Mouse (Mus musculus): ENCODE measurements at regions not wholly inside any gene's neighbourhood (a gene's known extent, or its start where the extent isn't known, plus 50 kb on each side); places are given as distances from the start of the nearest gene placed in this dataset.

GRCm38 (mm10) chr9:32906233-32906872, 270.3 kb downstream of the Ets1 start:
- no peak for DNase-seq (ENCODE audit: low spot score in 2 of 2)

DNA sequence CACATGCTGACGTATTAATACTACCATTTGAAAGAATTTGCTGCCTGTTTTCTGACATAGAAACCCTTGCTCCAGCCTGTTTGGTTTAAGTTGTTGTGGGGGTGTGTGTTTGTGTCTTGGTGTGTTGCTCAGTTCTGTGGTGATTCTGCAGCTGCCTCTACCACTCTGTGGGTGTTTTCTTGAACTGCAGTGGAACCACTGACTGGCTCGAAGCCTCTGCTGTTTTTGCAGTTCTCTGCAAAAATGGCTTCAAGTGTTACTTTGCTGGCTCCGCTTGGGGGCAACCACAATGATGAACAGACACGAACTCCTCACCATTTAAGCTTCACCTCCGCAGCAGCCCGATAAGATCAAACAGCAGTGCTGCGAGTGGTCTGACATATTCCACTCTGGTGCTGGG, 274.6 kb downstream of the Ets1 start:
- no peak for DNase-seq (ENCODE audit: low spot score in 2 of 2)

GRCm38 (mm10) chr9:32915633-32916032, 279.6 kb downstream of the Ets1 start:
- DNase-seq (ENCODE audit: low spot score in 2 of 2), result no peak

DNA sequence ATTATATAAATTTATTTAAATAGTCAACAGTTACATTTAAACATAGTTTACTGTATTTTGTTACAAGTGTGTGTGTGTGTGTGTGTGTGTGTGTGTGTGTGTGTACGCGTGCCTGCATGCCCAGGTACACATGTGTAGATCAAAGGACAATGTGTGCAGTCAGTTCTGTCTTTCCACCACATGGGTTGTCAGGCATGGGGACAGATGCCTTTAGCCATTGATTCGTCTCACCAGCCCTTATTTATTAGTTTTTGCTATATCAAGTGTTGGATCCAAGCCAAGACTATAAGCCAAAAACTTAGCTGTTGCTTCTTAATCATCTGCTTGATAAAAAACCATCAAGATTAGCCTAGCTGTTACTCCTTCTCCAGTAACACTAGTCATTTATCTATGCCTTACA, 280.7 kb downstream of the Ets1 start:
- DNase-seq (ENCODE audit: low spot score in 2 of 2), result no peak

GRCm38 (mm10) chr9:32923925-32924324, 287.9 kb downstream of the Ets1 start:
- DNase-seq (ENCODE audit: low spot score in 2 of 2), result no peak

- DNase-seq (ENCODE audit: low spot score in 2 of 2), result no peak
Measured at GRCm38 (mm10) chr9:32924333-32924886, 288.4 kb downstream of the Ets1 start.

GRCm38 (mm10) chr9:32925036-32925435, 289.0 kb downstream of the Ets1 start:
- no peak for DNase-seq (ENCODE audit: low spot score in 2 of 2)

DNA sequence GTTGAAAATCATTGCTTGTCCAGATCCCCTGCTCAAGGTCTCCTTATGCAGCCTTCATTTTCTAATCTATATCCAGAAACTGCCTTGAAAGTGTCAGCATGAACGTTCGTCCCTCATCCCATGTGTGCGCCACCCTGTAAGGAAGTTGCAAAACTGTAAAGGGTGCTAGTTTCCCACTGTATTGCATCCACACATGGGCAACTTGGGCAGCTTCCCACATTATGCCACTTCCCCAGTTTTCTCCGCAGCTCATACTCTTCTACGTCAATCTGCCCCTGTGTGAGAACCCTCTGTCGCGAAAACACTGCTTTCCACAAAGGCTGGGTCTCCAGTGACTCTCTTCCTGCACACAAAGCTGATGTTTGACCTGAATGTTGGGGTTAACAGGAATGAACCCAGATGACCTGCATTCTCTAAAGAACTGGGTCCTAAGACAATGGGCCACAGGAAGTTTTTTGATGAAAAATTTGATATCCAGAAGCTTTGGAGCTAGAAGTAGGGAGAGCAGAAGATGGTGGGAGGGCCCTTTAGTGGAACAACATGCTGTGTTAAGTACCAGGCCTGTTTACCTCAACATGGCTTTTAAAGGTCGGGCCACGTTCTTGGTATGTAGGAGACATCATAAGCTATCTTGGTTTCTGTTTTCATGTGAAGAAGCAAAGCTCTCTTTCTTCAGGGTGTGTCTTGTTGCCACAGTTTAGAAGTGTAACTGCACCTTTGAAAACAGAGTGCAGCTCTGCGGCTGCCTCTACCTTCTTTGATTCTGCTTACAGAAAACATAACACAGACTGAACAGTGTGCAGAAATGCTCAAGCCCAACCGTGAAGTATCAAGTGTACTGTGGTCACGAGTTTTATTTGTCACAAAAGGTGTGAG, 289.9 kb downstream of the Ets1 start:
- DNase-seq (ENCODE audit: low spot score in 2 of 2), result no peak

DNA sequence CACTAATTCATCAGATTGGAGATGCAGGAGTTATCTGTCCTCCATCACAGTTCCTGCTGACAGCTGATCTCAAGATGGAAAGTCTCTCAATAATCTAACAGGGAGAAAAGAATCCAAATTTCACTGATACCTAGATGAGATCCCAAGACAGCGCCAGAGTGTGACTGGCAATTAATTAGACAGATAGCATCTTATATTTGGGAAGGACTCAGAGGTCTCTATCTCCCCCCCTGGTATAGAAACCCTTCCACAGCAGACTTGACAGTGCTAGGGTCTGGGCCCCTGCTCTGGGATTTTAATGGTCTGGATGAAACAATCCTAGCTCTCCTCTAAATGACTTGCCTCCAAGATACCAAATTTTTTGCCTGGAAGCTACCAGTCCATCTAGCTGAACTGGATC, 291.6 kb downstream of the Ets1 start:
- DNase-seq (ENCODE audit: low spot score in 2 of 2), result no peak

DNA sequence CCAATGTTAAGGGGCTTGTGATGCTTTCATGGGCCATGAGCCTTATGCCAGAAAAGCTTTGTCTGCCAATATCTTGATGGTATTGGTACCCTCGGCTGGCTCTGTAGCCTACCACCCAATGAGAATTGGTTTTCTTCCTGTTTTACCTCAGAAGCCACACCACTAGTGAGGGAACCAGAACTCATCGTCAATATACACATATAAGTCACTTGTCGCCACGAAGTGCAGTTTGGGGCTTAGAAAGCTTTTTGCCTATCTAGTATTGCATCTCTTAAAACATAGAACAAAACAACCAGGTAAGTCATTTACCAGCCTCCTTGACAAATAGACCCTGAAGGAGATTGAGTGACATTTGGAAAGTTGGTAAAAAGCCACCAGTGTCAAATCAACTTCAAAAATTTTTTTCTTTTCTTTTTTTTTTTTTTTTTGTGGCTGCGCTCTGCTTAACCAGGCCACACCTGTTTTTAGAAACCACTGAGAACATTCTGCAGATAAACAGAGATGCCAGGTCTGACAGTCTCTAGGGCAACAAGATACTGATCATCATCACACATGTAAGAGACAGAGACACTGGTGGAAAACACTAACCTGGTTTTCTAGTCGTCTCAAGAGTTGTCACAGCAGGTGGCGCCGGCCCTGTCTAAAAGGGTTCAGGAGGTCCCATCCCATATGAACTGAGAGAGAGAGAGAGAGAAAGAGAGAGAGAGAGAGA, 292.4 kb downstream of the Ets1 start:
- DNase-seq (ENCODE audit: low spot score in 2 of 2), result no peak

DNA sequence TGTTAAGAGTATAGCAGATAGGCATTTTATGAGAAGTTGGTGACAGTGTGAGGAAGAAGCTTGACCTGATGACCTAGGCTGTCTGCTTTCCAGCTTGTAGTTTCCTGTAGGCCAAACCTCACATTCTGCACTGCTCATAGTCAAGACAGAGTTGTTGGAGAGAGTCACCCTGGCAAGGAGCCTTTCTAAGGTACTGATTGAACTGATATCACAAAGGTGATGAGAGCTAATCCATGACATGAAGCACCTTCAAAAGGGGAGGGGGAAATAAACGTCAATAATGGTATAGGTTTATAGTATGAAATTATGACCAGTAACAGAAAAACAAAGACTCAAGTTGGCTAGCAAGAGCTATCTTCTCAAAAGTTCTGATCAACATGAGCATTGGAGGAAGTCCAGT, 293.3 kb downstream of the Ets1 start:
- no peak for DNase-seq (ENCODE audit: low spot score in 2 of 2)

GRCm38 (mm10) chr9:32929826-32930225, 293.8 kb downstream of the Ets1 start:
- DNase-seq (ENCODE audit: low spot score in 2 of 2), result no peak

GRCm38 (mm10) chr9:32931266-32932005, 295.4 kb downstream of the Ets1 start:
- no peak for DNase-seq (ENCODE audit: low spot score in 2 of 2)

DNA sequence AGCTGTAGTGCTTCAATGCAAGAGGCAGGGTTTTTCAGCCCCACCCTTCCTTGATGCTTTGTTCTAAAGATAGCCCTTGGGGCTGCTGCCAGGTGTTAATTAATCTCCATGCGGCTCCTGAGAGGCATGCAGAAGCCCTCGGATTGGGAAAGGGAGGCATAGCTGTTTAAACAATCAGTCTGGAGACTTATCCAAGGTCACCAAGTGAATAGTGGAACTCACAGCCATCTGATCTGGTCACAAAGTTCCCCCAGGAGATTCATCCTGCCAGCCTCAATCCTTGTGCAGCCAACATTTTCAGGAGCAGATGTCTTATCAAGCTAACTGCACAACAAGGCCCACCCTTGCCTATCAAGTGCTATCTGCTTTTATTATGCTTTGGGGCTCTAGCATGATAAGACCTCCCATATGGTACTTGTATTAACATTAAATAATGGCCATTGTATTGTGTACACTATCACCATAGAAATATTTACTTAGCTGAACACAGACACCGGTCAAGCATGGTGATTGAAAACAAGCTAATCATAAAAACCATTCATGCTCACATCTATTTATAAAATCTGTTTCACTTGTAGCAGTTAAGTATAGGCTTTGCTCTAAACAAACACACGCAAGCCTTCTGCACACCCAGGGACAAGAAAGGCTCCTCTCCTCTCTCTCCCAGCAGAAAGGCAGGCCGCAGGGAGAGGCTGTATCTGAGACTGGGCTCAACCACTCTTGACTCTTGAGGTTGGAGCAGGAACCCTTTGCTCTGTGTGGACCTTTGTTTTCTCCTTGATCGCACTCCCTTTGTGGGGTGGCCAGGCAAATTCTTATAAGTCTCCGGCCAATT, 297.4 kb downstream of the Ets1 start:
- no peak for DNase-seq (ENCODE audit: low spot score in 2 of 2)

DNA sequence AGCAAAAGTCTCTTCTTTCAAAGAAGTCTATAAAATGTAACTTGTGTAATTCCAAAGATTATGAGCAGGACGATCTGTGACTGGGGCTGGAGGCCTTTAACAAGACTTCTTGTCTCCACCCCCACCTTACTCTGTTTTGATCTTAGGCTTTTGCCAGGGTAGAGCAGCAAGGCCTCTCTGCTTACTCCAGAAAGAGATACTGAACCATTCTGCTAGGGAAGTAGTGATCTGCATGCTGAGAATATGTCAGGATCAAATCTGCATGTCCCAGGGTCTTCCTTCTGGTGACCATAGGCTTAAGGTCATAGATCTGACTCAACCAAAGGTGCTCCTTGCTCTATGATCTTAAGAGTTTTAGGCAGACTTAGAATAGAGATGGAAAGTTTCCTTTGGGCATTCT, 298.4 kb downstream of the Ets1 start:
- no peak for DNase-seq (ENCODE audit: low spot score in 2 of 2)

GRCm38 (mm10) chr9:32936462-32936861, 300.4 kb downstream of the Ets1 start:
- DNase-seq (ENCODE audit: low spot score in 2 of 2), result no peak

- no peak for DNase-seq (ENCODE audit: low spot score in 2 of 2)
Measured at GRCm38 (mm10) chr9:32937391-32937790, 301.4 kb downstream of the Ets1 start.

- no peak for DNase-seq (ENCODE audit: low spot score in 2 of 2)
Measured at GRCm38 (mm10) chr9:32938857-32939256, 302.8 kb downstream of the Ets1 start.

GRCm38 (mm10) chr9:32939626-32940025, 303.6 kb downstream of the Ets1 start:
- DNase-seq (ENCODE audit: low spot score in 2 of 2), result no peak

GRCm38 (mm10) chr9:32940111-32940813, 304.2 kb downstream of the Ets1 start:
- DNase-seq (ENCODE audit: low spot score in 2 of 2), result peak; percentile 73 to 84
